Mouse (Mus musculus) hindbrain, embryonic 11.5 days (tissue): ENCODE data around the gene Nudt22. TPM values are rescaled to one million over a fixed set of nuclear protein-coding genes. Genes with fewer than 3 reads are reported as not detected.

Experiments used
- ATAC-seq: fragments of 200-750 bp; cut with Nextera tagmentation; 2 replicates; pipeline ENCODE4 v1.8.0; 2017; ENCODE audit warnings: mild to moderate bottlenecking, moderate TSS enrichment, moderate library complexity; ENCODE audit not compliant: low FRiP score
- DNase-seq: peaks from one replicate; pipeline ENCODE4 v3.0.0-alpha.2; 2015; ENCODE audit warnings: low spot score
- H3K27ac ChIP-seq: fragments of 300-500 bp; sonication (generic); 2 replicates; pipeline ENCODE4 v1.5.1; 2014; ENCODE audit warnings: mild to moderate bottlenecking, low read depth, low read length
- H3K27me3 ChIP-seq: fragments of 300-500 bp; sonication (generic); 2 replicates; pipeline ENCODE4 v1.6.1; 2014; ENCODE audit warnings: mild to moderate bottlenecking, low read length, moderate library complexity, mixed read lengths; ENCODE audit not compliant: control insufficient read depth, insufficient read depth
- H3K36me3 ChIP-seq: fragments of 300-500 bp; sonication (generic); 2 replicates; pipeline ENCODE4 v1.6.1; 2014; ENCODE audit warnings: mild to moderate bottlenecking, low read length, moderate library complexity, mixed read lengths; ENCODE audit not compliant: control insufficient read depth, insufficient read depth
- H3K4me1 ChIP-seq: fragments of 300-500 bp; sonication (generic); replicated peaks from 2 replicates; pipeline ENCODE4 v1.6.1; 2014; ENCODE audit warnings: low read length, mixed read lengths; ENCODE audit not compliant: control insufficient read depth, insufficient read depth
- H3K4me2 ChIP-seq: fragments of 300-500 bp; sonication (generic); replicated peaks from 2 replicates; pipeline ENCODE4 v1.6.1; 2014; ENCODE audit warnings: mild to moderate bottlenecking, low read depth, low read length
- H3K4me3 ChIP-seq: fragments of 300-500 bp; sonication (generic); 2 replicates; pipeline ENCODE4 v1.5.1; 2014; ENCODE audit warnings: low read depth, low read length
- H3K9ac ChIP-seq: fragments of 300-500 bp; sonication (generic); 2 replicates; pipeline ENCODE4 v1.6.1; 2014; ENCODE audit warnings: low read depth, low read length
- H3K9me3 ChIP-seq: fragments of 300-500 bp; sonication (generic); 2 replicates; pipeline ENCODE4 v1.6.1; 2016; ENCODE audit warnings: low read length; ENCODE audit not compliant: control insufficient read depth
- WGBS: fragments of 180-500 bp; shearing (Covaris S2); extraction: QIAGEN DNeasy Blood & Tissue Kit; methylation state at CpG from one replicate; pipeline ENCODE4 v1.1.7; 2014; 5-methylcytosine and 5-hydroxymethylcytosine counted together
- polyA plus RNA-seq: library from polyadenylated mRNA; unstranded; fragments of >200 nt; fragmentation: Nextera tagmentation; extraction: Ambion mirVana; gene quantifications from 2 replicates; pipeline ENCODE4 v1.2.1, GENCODE M21; 2014

The Nudt22 gene
- polyA plus RNA-seq, 1 experiment from 2014 or later, result 19.3 TPM

DNA sequence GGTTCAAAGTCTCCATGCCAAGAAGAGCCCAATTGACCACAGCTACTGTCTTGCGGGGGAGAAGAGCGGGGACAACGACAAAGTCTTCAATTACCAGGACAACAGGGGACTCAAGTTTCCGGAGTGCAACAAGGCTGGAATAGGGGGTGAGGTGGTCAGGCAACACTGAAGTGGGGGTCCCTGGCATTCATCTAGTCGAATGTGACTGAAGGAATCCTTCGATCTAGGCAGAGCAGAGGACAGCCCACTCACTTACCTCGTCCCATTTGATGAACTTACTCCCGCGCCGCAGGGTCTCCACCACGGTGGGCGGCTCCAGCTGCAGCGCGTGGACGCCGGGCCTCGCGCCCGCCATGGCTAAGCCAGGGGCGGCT lies 26.6 kb downstream of the Nudt22 start:
- peak overlapping the region; percentile 54 for H3K4me2 ChIP-seq
- no peak for DNase-seq
- peaks cover 8% of the 10 kb centered on the region for H3K27me3 ChIP-seq
- peak overlapping the region; percentile 61; the same call in 1 of the 2 replicates for H3K9ac ChIP-seq
- peak overlapping the region; percentile 38 for H3K4me3 ChIP-seq
- H3K4me1 ChIP-seq, result peaks cover 5% of the 10 kb centered on the region
- no peaks in the 10 kb centered on the region for H3K36me3 ChIP-seq
- H3K27ac ChIP-seq, result no peak overlapping the region
- no peak for ATAC-seq
- WGBS, result under 1% methylated on average over 18 of the region's 20 CpGs
- no peaks in the 10 kb centered on the region for H3K9me3 ChIP-seq

DNA sequence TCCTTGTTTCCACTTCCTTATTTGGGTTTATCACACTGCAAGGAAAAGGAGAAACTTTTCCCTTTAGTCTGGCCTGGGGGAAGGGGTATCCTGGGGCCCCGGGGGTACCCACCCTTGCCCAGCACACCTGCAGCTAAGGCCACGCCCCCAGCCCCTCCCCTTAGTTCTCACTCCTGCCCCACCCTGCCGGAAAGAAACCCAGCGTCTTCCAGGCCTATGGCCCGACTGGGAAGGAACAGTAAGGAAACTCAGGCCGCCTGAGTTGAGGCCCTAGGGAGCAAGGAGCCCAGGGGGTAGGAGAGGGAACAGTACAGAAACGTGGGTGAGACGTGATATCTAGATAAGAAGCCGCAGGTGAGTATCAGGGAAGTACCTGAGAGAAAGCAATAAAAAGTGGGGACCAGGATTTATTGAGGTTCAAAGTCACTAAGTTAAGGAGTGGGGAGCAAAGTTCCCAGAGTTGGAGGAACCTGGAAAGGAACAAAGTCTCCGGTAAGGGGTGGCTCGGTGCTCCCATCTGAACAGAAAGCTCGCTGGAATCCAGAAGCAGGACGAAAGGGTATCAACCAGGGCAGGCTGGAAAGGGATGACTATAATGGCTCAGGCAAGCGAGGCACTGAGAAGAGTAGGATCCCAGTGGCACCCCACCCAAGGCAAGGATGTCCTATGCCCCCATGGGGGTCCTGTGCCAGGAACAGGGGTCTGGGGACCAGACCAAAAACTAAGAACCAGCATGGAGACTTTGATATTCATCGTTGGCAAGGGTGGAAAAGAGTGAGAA lies 27.2 kb downstream of the Nudt22 start:
- Histone ChIP-seq H3K4me2 (peak overlapping the region; percentile 54), H3K4me3 (peak overlapping the region; percentile 38; the same call in 1 of the 2 replicates), H3K36me3 (no peaks in the 10 kb centered on the region), H3K4me1 (peaks cover 5% of the 10 kb centered on the region), H3K27ac (no peak overlapping the region), H3K27me3 (peaks cover 8% of the 10 kb centered on the region), H3K9me3 (no peaks in the 10 kb centered on the region), H3K9ac (no peak overlapping the region)
- no peak for ATAC-seq
- DNase-seq, result no peak
- 10% methylated on average over 15 of the region's 15 CpGs for WGBS

DNA sequence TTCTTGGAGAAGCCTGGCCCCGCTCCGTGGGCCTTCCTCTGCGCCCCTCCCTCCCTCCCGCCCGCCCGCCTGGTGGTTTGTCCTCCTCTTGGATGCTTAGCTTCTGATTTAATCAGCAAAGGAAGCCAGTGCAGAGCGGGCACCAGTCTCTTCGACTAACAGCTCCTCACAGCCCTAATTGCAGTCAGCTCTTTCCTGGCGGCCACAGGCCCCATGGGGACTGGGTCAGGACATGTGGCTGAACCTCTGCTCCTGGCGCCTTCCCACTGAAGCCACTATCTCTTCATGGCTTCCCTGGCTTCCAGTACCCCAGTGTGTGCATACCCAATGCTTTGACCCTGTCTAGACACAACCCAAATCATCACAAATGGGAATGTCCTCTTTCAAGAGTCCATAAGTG lies 39.5 kb downstream of the Nudt22 start:
- no peak overlapping the region for H3K9ac ChIP-seq
- H3K4me3 ChIP-seq, result no peak overlapping the region
- ATAC-seq, result no peak
- no peak overlapping the region for H3K27ac ChIP-seq
- H3K36me3 ChIP-seq, result 0 out of 2 replicates have a peak, but pooled peaks cover 2% of the 10 kb centered on the region
- no peak for DNase-seq
- 0 out of 2 replicates have a peak, but pooled peaks cover 6% of the 10 kb centered on the region for H3K4me1 ChIP-seq
- no peak overlapping the region for H3K4me2 ChIP-seq
- WGBS, result 69% methylated on average over 10 of the region's 10 CpGs
- H3K9me3 ChIP-seq, result no peaks in the 10 kb centered on the region
- no peaks in the 10 kb centered on the region; the same call in 1 of the 2 replicates for H3K27me3 ChIP-seq

DNA sequence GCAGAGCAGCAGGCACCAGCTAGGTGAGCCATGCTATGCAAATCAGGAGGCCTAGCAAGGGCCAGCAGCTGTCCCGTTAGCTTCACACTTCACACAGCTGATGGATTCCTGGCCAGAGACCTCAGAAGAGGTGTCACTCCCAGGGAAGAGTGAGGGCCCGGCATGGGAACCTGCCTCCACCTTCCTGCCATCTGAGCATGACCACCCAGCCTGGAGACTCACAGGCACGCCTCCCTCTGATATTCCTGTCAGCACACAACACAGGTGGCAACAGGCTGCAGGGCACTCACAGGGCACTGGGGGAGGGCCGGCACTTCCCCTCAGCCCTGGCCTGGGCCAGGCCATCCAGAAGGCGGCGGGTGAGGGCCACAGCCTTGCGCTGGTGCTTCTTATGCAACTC lies 40.5 kb downstream of the Nudt22 start:
- Histone ChIP-seq H3K27me3 (no peaks in the 10 kb centered on the region; the same call in 1 of the 2 replicates), H3K27ac (no peak overlapping the region), H3K4me2 (no peak overlapping the region), H3K36me3 (0 out of 2 replicates have a peak, but pooled peaks cover 2% of the 10 kb centered on the region), H3K4me1 (0 out of 2 replicates have a peak, but pooled peaks cover 6% of the 10 kb centered on the region), H3K9ac (no peak overlapping the region), H3K9me3 (no peaks in the 10 kb centered on the region), H3K4me3 (no peak overlapping the region)
- ATAC-seq (no peak), DNase-seq (no peak)
- WGBS, result 83% methylated on average over 7 of the region's 7 CpGs

DNA sequence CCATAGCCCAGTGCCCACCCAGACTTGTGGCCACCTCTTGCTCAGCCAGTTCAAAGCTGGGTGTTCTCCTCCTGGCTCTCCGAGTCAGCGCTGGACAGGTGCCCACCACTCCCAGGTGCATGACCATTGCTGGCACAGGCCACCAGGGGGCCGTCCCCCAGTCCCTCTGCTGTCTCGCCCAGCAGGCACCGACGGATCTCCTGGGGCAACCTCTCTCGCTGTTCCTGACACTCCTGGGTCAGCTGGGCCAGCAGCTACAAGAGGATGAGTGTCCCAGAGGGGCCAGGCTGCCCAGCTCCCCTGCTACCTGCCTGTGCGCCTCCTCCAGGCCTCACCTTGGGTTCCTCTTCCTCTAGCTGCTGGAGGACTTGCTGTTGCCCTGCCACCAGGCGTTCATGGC lies 41.9 kb downstream of the Nudt22 start:
- ATAC-seq (no peak), DNase-seq (no peak)
- Histone ChIP-seq H3K36me3 (0 out of 2 replicates have a peak, but pooled peaks cover 2% of the 10 kb centered on the region), H3K27me3 (no peaks in the 10 kb centered on the region; the same call in 1 of the 2 replicates), H3K27ac (no peak overlapping the region), H3K4me1 (peaks cover 12% of the 10 kb centered on the region; the same call in 1 of the 2 replicates), H3K9me3 (no peaks in the 10 kb centered on the region), H3K4me2 (no peak overlapping the region), H3K4me3 (no peak overlapping the region), H3K9ac (no peak overlapping the region)
- 54% methylated on average over 9 of the region's 9 CpGs for WGBS

DNA sequence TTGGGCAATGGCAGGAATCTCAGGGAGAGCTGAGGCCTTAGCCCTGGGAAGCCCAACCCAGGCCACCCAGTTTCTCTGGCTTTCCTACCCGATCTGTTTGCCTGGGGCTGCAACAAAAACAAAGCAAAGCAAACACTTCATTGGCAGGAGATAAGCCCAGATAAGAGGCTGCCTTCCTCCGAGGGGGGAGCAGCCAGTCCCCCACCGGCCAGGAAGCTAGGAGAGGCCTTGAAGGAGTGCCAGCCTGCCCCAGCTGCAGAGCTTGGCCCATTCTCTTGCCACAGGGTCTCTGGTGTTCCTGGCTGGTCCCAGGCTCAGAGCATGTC lies 43.2 kb downstream of the Nudt22 start:
- DNase-seq (no peak), ATAC-seq (no peak)
- H3K4me3 ChIP-seq, result peak overlapping the region; percentile 66
- WGBS, result 43% methylated on average over 3 of the region's 3 CpGs
- peak overlapping the region; percentile 71 for H3K4me2 ChIP-seq
- no peak overlapping the region for H3K27ac ChIP-seq
- H3K9me3 ChIP-seq, result no peaks in the 10 kb centered on the region
- H3K4me1 ChIP-seq, result peaks cover 12% of the 10 kb centered on the region; the same call in 1 of the 2 replicates
- peak overlapping the region; percentile 88; the same call in 1 of the 2 replicates for H3K9ac ChIP-seq
- H3K36me3 ChIP-seq, result 0 out of 2 replicates have a peak, but pooled peaks cover 2% of the 10 kb centered on the region
- no peaks in the 10 kb centered on the region; the same call in 1 of the 2 replicates for H3K27me3 ChIP-seq

DNA sequence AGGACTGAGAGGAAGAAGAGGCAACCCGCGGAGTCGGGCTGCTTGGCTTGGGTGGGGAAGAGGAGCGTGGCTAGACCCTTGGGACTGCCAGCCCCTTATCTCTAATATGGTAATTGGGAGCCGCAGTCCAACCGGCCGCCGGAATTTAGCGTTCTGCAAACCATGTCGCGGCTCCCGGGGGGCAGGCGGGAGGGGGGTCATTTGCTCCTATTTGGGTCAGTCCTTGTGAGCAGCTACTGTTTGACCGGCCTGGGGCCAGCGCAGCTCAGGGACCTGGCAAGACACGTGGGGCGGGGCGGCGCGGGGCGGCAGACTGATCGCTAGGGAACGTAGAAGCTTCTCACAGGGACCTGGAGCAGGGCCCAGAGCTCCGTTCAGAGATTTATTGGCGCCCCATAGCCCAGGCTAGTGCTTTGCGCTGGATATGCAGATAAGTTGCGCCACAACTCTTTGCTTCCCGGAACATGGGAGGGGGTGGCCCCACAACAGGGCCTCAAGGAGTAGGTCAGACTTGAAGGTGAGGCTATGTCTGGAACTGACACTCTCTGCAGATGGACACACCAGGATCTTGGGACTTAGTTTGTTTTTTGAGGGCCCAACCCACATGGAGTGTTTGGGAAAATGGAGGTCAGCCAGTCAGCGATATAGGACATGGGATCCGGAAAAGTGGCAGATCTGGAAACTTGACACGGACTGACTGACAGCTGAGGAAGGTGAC lies 43.8 kb downstream of the Nudt22 start:
- no peaks in the 10 kb centered on the region for H3K9me3 ChIP-seq
- H3K27me3 ChIP-seq, result no peaks in the 10 kb centered on the region; the same call in 1 of the 2 replicates
- ATAC-seq (peak; percentile 46), DNase-seq (peak; percentile 57)
- peak overlapping the region; percentile 98 for H3K27ac ChIP-seq
- peak overlapping the region; percentile 88 for H3K9ac ChIP-seq
- peak overlapping the region; percentile 71 for H3K4me2 ChIP-seq
- H3K4me3 ChIP-seq, result peak overlapping the region; percentile 66
- 3% methylated on average over 31 of the region's 31 CpGs for WGBS
- H3K36me3 ChIP-seq, result 0 out of 2 replicates have a peak, but pooled peaks cover 2% of the 10 kb centered on the region
- H3K4me1 ChIP-seq, result peaks cover 12% of the 10 kb centered on the region; the same call in 1 of the 2 replicates

DNA sequence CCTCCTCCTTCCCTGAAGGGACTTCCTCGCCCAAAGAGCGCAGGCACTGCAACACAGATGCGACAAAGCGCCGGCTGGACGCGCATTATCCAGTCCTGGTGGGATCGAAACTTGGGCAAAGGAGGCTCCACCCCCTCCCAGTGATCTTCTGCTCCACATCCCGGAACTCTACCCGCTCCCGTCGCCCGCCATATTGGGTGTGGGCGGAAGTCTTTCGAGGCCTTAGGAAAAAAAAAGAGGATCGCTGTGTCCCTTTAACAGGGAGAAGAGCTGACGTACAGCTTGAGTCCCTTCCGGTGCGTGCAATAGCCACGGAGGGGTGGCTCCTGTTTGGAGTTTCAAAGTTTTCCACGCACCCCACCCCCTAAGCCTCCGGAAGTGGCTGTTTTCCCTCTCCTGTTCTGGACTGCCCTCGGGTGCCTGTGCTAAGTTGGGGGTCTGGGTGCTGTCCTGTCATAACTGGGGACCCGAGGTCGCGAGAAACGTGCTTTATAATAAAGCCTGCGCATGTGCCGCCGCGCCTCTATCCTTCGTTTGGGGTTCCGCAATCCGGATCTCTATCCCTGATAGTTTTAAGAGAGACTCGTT lies 44.4 kb downstream of the Nudt22 start:
- H3K9me3 ChIP-seq, result no peaks in the 10 kb centered on the region
- H3K36me3 ChIP-seq, result 0 out of 2 replicates have a peak, but pooled peaks cover 2% of the 10 kb centered on the region
- WGBS, result under 1% methylated on average over 35 of the region's 35 CpGs
- H3K27ac ChIP-seq, result peak overlapping the region; percentile 98
- ATAC-seq, result peak; percentile 84
- peak overlapping the region; percentile 71 for H3K4me2 ChIP-seq
- peak overlapping the region; percentile 66 for H3K4me3 ChIP-seq
- H3K4me1 ChIP-seq, result peaks cover 12% of the 10 kb centered on the region; the same call in 1 of the 2 replicates
- DNase-seq, result peak; percentile 94
- H3K9ac ChIP-seq, result peak overlapping the region; percentile 88
- no peaks in the 10 kb centered on the region; the same call in 1 of the 2 replicates for H3K27me3 ChIP-seq
